Mouse (Mus musculus) frontal cortex, postnatal 10 days (tissue): Measurements from ENCODE around the gene Nckipsd.
A peak's percentile ranks its signal among the peaks of the same experiment; 100 is the strongest.

Experiments
- DNase-seq, 2 experiments: peaks; one replicate each; pipeline ENCODE4 v3.0.0; 2022; ENCODE audit warnings: low spot score in 2 of 2, mixed read lengths in 1 of 2

The Nckipsd gene

GRCm38 (mm10) chr9:108799564-108799963, 8.6 kb upstream of the Nckipsd start:
- DNase-seq, result no peak

- no peak for DNase-seq
Measured at GRCm38 (mm10) chr9:108805768-108806167, 2.4 kb upstream of the Nckipsd start.

GRCm38 (mm10) chr9:108806379-108806778, 1.8 kb upstream of the Nckipsd start:
- DNase-seq, result no peak

- no peak for DNase-seq
Measured at GRCm38 (mm10) chr9:108806831-108807230, 1.3 kb upstream of the Nckipsd start.

- no peak for DNase-seq
Measured at GRCm38 (mm10) chr9:108807674-108808073, 494 bp upstream of the Nckipsd start.

GRCm38 (mm10) chr9:108809188-108809587, 1.0 kb downstream of the Nckipsd start:
- no peak for DNase-seq

- no peak for DNase-seq
Measured at GRCm38 (mm10) chr9:108809723-108810122, 1.6 kb downstream of the Nckipsd start.

GRCm38 (mm10) chr9:108810516-108810915, 2.3 kb downstream of the Nckipsd start:
- DNase-seq, result no peak

- DNase-seq, result no peak
Measured at GRCm38 (mm10) chr9:108815557-108815956, 7.4 kb downstream of the Nckipsd start.

GRCm38 (mm10) chr9:108819495-108819894, 11.3 kb downstream of the Nckipsd start:
- DNase-seq, result no peak

GRCm38 (mm10) chr9:108820077-108820476, 11.9 kb downstream of the Nckipsd start:
- DNase-seq, result no peak

- no peak for DNase-seq
Measured at GRCm38 (mm10) chr9:108824144-108824685, 16.0 kb downstream of the Nckipsd start.

GRCm38 (mm10) chr9:108824755-108825413, 16.7 kb downstream of the Nckipsd start:
- peak; percentile 87 to 92 for DNase-seq

GRCm38 (mm10) chr9:108825820-108826699, 17.9 kb downstream of the Nckipsd start, which contains the start of gene Celsr3:
Celsr3 (plus strand) TSS chr9:108826320.
- DNase-seq, result peak; percentile 85 to 88

- DNase-seq, result peak in 1 of 2 experiments; percentile 65
Measured at GRCm38 (mm10) chr9:108826700-108827340, 18.7 kb downstream of the Nckipsd start.

GRCm38 (mm10) chr9:108827454-108827853, 19.3 kb downstream of the Nckipsd start:
- no peak for DNase-seq

- DNase-seq, result no peak
Measured at GRCm38 (mm10) chr9:108827906-108828305, 19.7 kb downstream of the Nckipsd start.

- DNase-seq, result no peak
Measured at GRCm38 (mm10) chr9:108831637-108832036, 23.5 kb downstream of the Nckipsd start.

- peak; percentile 77 to 82 for DNase-seq
Measured at GRCm38 (mm10) chr9:108832390-108833108, 24.4 kb downstream of the Nckipsd start.

GRCm38 (mm10) chr9:108842989-108843388, 34.8 kb downstream of the Nckipsd start:
- peak; percentile 40 to 54 for DNase-seq

- DNase-seq, result no peak
Measured at GRCm38 (mm10) chr9:108845390-108845789, 37.2 kb downstream of the Nckipsd start.
